Mouse (Mus musculus) E14TG2a.4 (cell line): Measurements from ENCODE around the gene Shb.

ENCODE experiments used
- CTCF ChIP-seq: conservative IDR thresholded peaks from 2 replicates; pipeline ENCODE4 v1.5.1; 2014; ENCODE audit warnings: low read length
- POU5F1 ChIP-seq: IDR thresholded peaks from 2 replicates; pipeline ENCODE4 v1.6.1; 2014; ENCODE audit warnings: low read length, borderline replicate concordance

DNA sequence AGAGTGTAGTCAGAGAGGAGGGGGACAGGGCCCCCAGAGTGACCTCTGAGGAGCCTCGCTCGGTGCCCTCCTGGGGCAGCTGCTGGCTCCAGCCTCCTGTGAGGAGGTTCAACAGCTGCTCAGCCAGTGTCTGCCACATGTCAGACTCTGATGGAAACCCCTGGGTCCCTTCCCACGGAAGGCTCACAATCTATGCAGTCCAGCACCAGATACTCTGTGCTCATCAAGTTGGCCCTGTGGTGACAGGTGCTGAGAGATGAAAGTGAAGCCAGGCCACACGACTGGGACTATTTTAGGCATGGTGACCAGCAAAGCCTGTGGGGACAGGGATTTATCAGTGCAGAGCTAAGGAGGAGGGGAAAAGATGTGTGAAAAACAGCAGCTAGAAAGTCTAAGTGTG, 87.5 kb downstream of the Shb start:
- TF ChIP-seq CTCF (no peak), POU5F1 (no peak)
